Mouse (Mus musculus): ENCODE results near the gene Gm10964.

DNA sequence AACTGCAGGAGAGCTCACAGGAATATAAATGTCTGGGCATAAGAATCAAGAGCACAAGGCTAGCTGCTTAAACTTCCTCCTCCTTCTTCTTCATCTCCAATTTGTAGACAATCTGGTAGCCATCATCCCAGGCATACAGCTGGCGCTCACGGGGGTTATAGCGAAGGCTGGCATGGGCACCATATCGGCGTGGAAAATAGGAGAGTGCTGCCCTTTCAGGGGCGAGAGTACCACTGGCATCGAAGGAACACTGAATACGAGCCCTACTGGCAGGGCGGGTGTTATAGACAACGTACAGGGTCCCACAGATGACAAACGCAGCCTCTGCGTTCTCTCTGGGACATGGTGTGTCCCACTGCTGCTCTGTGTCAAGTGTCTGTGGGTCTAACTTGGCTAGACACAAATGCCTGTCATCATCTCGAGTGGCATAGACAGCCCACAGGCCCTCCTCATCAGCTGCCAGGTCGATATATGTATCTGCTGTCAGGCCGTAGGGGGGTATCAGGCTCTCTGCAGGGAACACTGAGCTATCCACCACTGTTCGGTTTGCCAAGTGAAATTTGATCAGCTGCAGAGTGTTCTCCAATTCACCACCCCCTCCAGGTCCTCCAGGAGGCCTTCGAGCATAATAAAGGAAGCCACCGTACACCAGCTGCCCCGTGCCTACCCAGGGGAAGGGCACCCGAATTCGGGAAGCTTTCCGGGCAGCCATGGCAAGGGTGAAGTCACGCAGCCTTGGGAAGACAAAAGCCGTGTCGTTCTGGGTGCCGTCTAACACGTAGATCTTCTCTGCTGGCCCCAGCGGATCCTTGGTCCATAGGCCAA lies 3.2 kb upstream of the Gm10964 start:
- no peak for TF ChIP-seq CTCF (IDR thresholded peaks at IDR 0.05; ENCODE audit: low read depth)
- TF ChIP-seq EP300 (optimal IDR thresholded peaks at IDR 0.05) = no peak
